Mouse (Mus musculus): Measurements from ENCODE around the gene St6galnac6. TPM values are rescaled to one million over a fixed set of nuclear protein-coding genes. Genes with fewer than 3 reads are reported as not detected.

Gene St6galnac6
- polyA plus RNA-seq, 1 experiment: 35.3 TPM

DNA sequence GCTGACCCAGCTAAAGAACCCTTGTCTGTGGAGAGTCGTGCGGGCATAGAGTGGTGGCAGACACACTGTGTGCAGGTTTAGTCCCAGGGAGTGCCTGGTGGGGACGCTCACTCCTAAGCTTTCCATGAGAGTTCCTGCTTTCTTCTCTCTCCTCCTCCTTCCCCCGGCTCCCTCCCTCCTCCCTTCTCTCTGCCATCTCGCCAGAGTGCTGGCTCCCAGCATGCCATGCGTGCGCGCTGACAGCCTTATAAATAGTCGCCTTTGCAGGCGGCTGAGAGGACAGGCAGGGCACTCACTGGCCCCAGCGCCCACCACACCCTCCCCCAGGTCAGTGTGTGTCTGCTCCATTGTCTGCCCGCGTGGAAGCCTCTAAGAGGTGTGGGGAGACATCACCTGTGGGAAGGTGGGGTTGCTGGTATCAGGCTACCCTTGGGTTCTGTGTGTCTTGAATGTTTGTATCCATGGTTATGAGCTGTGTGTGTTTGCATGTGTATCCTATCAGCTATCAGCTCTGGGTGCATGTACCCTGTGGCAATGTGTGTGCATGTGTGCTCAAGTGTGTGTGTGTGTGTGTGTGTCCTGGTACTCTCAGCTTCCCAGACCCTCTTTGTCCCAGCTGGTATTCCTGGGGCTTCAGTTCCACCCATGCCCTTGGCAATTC lies 25.8 kb downstream of the St6galnac6 start:
- TF ChIP-seq POLR2A (IDR thresholded peaks at IDR 0.05; ENCODE audit: borderline replicate concordance, low read depth, low read length) (no peak), CTCF (IDR thresholded peaks at IDR 0.05; ENCODE audit: low read depth, low read length) (no peak)
- peaks cover 19% of the 10 kb centered on the region for H3K4me1 ChIP-seq (ENCODE audit: control insufficient read depth, insufficient read depth, low read length)
- peak overlapping the region; percentile 31 for H3K4me3 ChIP-seq (ENCODE audit: insufficient read depth, low read length)
- H3K27ac ChIP-seq (ENCODE audit: insufficient read depth, low read depth, low read length): no peak overlapping the region

DNA sequence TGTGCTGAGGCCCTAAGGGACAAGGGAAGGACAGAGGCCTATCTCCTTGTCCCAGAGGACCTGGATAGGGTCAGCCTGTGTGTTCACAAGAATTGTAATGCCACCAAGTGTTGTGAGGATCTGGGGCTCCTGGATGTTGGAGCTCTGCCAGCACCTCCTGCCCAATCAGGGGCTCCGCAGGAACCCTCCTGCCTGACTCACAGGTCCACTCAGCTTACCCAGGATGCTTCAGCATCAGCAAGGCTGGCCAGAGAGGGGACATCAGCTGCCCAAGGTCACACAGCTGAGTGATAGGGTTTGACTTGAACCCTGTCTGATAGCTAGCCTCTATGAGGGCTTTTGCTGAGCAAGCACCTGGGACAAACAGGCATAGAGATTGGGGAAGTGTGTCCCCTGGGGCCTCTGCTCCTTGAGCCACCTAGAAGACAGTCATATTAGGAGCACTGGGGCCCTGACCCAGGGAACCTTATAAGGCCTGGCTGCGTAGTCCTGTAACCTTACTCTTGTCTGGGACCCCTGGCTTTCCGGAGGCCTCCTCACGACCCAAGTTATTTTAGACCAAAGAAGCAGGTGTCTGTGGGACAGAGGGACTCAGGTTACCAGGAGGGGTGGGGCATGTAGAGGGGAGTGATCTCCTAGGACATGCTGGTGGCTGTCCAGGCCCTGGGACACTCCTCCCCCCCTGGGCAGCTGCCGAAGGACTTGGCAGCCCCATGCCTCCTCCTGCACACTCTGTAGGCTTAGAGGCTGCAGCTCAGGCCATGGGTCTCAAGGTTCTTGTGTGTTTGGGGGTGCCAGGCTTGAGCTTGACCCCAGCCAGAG lies 26.6 kb downstream of the St6galnac6 start:
- H3K4me1 ChIP-seq (ENCODE audit: control insufficient read depth, insufficient read depth, low read length): peaks cover 19% of the 10 kb centered on the region
- TF ChIP-seq POLR2A (IDR thresholded peaks at IDR 0.05; ENCODE audit: borderline replicate concordance, low read depth, low read length) (no peak), CTCF (IDR thresholded peaks at IDR 0.05; ENCODE audit: low read depth, low read length) (no peak)
- no peak overlapping the region for H3K4me3 ChIP-seq (ENCODE audit: insufficient read depth, low read length)
- H3K27ac ChIP-seq (ENCODE audit: insufficient read depth, low read depth, low read length): no peak overlapping the region

DNA sequence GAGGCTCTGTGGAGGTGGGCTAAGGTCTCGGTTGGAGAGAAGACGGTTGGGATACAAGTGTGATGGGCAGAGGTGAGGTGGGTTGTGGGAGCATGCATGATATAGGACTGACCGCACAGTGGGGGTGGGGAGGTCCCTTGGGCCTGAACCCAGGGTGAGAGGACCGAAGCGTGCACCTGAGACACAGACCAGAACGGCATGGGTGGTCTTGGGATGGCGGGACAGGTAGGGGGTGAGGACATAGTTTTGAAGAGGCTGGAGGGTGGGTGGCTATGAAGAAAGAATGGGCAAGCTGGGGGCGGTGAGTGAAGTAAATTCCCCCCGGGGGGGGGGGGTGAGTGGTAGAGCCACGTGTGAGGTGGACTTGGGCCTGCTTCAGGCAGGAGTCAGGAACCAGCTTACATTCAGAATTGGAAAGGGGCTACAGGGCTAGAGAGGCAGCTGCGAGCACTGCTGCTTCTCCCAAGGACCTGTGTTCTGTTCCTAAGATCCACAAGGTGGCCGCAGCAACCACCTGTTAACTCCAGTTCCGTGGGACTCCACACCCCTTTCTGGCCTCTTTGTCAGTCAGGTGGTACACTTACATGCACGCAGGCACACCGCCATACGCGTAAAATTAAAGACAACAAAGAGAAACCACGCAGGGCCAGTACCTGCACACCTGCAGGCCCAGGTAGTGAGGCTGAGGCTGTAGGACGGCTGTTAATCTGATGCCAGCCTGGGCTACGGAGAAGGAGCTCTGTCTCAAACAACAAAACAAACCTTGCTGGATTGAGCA lies 27.9 kb downstream of the St6galnac6 start:
- Histone ChIP-seq H3K4me1 (ENCODE audit: control insufficient read depth, insufficient read depth, low read length) (peaks cover 19% of the 10 kb centered on the region), H3K27ac (ENCODE audit: insufficient read depth, low read depth, low read length) (no peak overlapping the region), H3K4me3 (ENCODE audit: insufficient read depth, low read length) (no peak overlapping the region)
- TF ChIP-seq CTCF (IDR thresholded peaks at IDR 0.05; ENCODE audit: low read depth, low read length) (no peak), POLR2A (IDR thresholded peaks at IDR 0.05; ENCODE audit: borderline replicate concordance, low read depth, low read length) (no peak)

DNA sequence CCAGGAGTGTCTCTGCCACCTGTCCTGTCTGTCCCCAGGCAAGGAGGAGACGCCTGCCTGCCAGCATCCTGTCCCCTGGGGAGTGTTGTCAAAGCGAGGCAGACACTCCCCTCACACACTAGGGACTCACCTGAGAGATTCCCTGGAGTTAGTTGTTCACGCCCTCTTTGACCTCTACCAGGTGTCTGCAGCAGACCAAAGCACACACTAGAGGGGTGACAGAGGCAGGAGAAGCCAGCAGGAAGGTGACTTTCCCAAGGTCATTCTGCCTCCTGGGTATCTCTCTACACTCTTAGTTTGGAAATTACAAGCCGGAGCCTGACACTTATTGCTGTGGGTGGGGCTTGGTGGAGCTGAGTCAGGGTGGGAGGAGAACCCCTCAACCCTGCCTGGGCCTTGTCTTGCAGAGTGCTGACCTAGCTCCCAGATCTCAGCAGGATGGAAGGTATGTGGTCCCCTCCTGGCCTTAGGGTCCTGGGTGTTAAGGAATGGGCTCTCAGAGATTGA lies 28.6 kb downstream of the St6galnac6 start:
- H3K27ac ChIP-seq (ENCODE audit: insufficient read depth, low read depth, low read length): no peak overlapping the region

DNA sequence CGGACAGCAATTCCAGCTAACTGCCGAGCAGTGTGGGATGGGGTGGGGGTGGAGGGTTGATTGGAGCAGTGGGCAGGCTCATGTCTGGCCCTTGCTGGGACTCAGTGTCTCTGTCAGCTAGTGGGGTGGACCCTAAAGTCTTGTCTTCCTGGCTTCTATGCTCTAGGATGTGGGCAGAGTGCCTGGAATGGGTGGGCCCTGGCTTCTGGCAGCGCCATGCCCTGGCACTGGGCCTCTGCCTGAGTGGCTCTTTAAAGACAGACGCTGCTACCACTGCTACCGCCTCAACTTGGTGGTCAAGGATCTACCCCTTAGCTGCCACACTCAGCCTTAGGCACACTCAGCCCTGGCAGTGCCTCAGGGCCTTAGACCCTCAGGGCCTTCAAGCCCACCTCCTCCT lies 29.2 kb downstream of the St6galnac6 start:
- no peak overlapping the region for H3K4me3 ChIP-seq (ENCODE audit: insufficient read depth, low read length)
- H3K27ac ChIP-seq (ENCODE audit: insufficient read depth, low read depth, low read length): no peak overlapping the region
- peaks cover 19% of the 10 kb centered on the region for H3K4me1 ChIP-seq (ENCODE audit: control insufficient read depth, insufficient read depth, low read length)
- no peak for TF ChIP-seq POLR2A (IDR thresholded peaks at IDR 0.05; ENCODE audit: borderline replicate concordance, low read depth, low read length)
- no peak for TF ChIP-seq CTCF (IDR thresholded peaks at IDR 0.05; ENCODE audit: low read depth, low read length)

More for the DNA sequence above, 28.6 kb downstream of the St6galnac6 start:
- no peak overlapping the region for H3K4me3 ChIP-seq (ENCODE audit: insufficient read depth, low read length)
- peaks cover 19% of the 10 kb centered on the region for H3K4me1 ChIP-seq (ENCODE audit: control insufficient read depth, insufficient read depth, low read length)
- no peak for TF ChIP-seq CTCF (IDR thresholded peaks at IDR 0.05; ENCODE audit: low read depth, low read length)
- TF ChIP-seq POLR2A (IDR thresholded peaks at IDR 0.05; ENCODE audit: borderline replicate concordance, low read depth, low read length): no peak

DNA sequence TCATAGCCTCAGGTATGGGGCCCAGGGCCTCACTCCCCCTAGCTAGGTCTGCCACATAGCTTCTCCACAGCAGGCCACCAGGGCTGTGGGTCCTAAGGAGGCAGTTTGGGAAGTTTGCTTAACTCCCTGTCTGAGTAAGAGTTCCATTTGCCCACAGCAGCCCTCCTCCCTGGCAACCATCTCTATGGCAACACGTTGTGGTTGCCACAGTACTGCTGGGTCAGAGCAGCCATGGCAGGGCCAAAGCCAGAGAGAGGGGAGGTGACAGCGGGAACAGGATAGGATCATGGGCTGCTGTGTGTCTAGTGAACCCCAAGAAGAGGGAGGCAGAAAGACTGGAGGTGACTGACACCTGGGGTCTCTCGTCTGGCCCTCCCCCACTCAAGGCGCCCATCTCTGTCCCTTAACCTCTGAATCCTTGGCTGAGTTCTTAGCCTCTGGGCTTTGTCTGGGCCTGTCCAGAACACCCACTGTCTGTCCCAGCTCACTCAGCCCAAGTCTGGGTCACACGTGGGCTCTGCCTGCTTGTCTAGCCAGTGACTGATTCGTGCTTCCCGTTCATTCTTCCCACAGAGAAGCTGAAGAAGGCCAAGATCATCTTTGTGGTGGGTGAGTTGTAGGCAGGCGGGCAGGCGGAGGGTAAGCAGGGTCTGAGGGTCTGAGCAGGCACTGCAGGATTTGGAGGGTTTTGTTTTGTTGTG lies 29.9 kb downstream of the St6galnac6 start:
- Histone ChIP-seq H3K27ac (ENCODE audit: insufficient read depth, low read depth, low read length) (no peak overlapping the region), H3K4me3 (ENCODE audit: insufficient read depth, low read length) (no peak overlapping the region), H3K4me1 (ENCODE audit: control insufficient read depth, insufficient read depth, low read length) (peaks cover 19% of the 10 kb centered on the region)
- TF ChIP-seq POLR2A (IDR thresholded peaks at IDR 0.05; ENCODE audit: borderline replicate concordance, low read depth, low read length): no peak
- no peak for TF ChIP-seq CTCF (IDR thresholded peaks at IDR 0.05; ENCODE audit: low read depth, low read length)

DNA sequence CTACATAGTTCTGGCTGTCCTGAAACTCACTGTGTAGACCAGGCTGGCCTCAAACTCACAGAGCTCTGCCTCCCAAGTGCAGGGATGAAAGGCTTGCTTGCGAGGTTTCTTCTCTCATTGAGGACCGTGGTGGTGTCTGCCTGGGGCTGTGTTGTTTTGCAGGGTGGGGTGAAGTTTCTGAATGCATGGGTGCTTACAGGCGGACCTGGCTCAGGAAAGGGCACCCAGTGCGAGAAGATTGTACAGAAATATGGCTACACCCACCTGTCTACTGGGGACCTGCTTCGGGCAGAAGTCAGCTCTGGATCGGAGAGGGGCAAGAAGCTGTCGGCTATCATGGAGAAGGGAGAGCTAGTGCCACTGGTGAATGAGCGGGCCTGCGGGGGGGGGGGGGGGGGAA lies 30.5 kb downstream of the St6galnac6 start:
- Histone ChIP-seq H3K4me1 (ENCODE audit: control insufficient read depth, insufficient read depth, low read length) (peaks cover 17% of the 10 kb centered on the region), H3K4me3 (ENCODE audit: insufficient read depth, low read length) (no peak overlapping the region), H3K27ac (ENCODE audit: insufficient read depth, low read depth, low read length) (no peak overlapping the region)
- no peak for TF ChIP-seq POLR2A (IDR thresholded peaks at IDR 0.05; ENCODE audit: borderline replicate concordance, low read depth, low read length)
- no peak for TF ChIP-seq CTCF (IDR thresholded peaks at IDR 0.05; ENCODE audit: low read depth, low read length)

DNA sequence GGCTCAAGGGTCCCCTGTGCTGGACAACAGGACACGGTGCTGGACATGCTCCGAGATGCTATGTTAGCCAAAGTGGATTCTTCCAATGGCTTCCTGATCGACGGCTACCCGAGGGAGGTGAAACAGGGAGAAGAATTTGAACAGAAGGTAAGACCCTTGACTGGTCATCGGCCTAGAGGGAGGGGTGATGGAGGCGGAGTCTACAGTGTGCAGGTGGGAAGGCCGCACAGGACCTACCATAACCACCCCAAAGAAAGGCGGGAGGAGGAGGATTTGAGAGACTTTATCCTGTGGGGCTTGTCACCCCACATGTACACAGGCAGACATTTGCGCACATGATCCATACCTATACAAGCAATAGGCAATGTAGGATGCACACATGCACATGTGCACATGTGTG lies 31.5 kb downstream of the St6galnac6 start:
- TF ChIP-seq POLR2A (IDR thresholded peaks at IDR 0.05; ENCODE audit: borderline replicate concordance, low read depth, low read length) (no peak), CTCF (IDR thresholded peaks at IDR 0.05; ENCODE audit: low read depth, low read length) (no peak)
- Histone ChIP-seq H3K27ac (ENCODE audit: insufficient read depth, low read depth, low read length) (no peak overlapping the region), H3K4me3 (ENCODE audit: insufficient read depth, low read length) (no peak overlapping the region), H3K4me1 (ENCODE audit: control insufficient read depth, insufficient read depth, low read length) (peaks cover 9% of the 10 kb centered on the region; the same call in 1 of the 2 replicates)
